Mouse (Mus musculus) bone marrow, adult 2 months (tissue): ENCODE results near the gene Ap2b1. TPM values are rescaled to one million over a fixed set of nuclear protein-coding genes. Genes with fewer than 3 reads are reported as not detected.

ENCODE experiments used
- H3K27ac ChIP-seq: fragments of 200-500 bp; 2 replicates; pipeline ENCODE4 v1.5.1; 2012; ENCODE audit warnings: low read depth, mild to moderate bottlenecking, control low read depth, inconsistent platforms, low read length; ENCODE audit not compliant: control insufficient read depth, poor library complexity, insufficient read depth
- H3K4me1 ChIP-seq: fragments of 200-500 bp; 2 replicates; pipeline ENCODE4 v1.6.1; 2011; ENCODE audit warnings: low read length; ENCODE audit not compliant: control insufficient read depth, insufficient read depth
- H3K4me3 ChIP-seq: fragments of 200-500 bp; replicated peaks from 2 replicates; pipeline ENCODE3; 2011; ENCODE audit warnings: mild to moderate bottlenecking, low read depth, low read length, control low read depth; ENCODE audit not compliant: control insufficient read depth
- CTCF ChIP-seq: fragments of 200-500 bp; IDR thresholded peaks from 2 replicates; pipeline ENCODE4 v1.5.1; 2011; ENCODE audit warnings: low read length, control low read depth; ENCODE audit not compliant: control insufficient read depth, insufficient read depth
- POLR2A ChIP-seq: fragments of 200-500 bp; IDR thresholded peaks from 2 replicates; pipeline ENCODE4 v1.6.1; 2011; ENCODE audit warnings: low read depth, mild to moderate bottlenecking, control low read depth, low read length, borderline replicate concordance; ENCODE audit not compliant: control insufficient read depth
- WGBS: fragments of 180-500 bp; shearing (Covaris S2); methylation state at CpG from one replicate; pipeline ENCODE4 v1.1.7; 2018; 5-methylcytosine and 5-hydroxymethylcytosine counted together
- polyA plus RNA-seq: library from polyadenylated mRNA; stranded (reverse); fragments of >200 nt; gene quantifications from 2 replicates; pipeline ENCODE4 v1.2.4, GENCODE M21; 2011; ENCODE audit warnings: low replicate concordance; ENCODE audit not compliant: missing spikeins, insufficient read depth, insufficient read length

The Ap2b1 gene
- polyA plus RNA-seq, 1 experiment: 59.2 TPM

GRCm38 (mm10) chr11:83279024-83279423 lies 19.8 kb upstream of the Ap2b1 start:
- no peak overlapping the region for H3K4me3 ChIP-seq
- H3K4me1 ChIP-seq: no peaks in the 10 kb centered on the region; the same call in 1 of the 2 replicates
- no peak overlapping the region for H3K27ac ChIP-seq
- WGBS: 86% methylated on average over 4 of the region's 4 CpGs
- no peak for TF ChIP-seq CTCF

- TF ChIP-seq POLR2A: no peak
- no peak for TF ChIP-seq CTCF
- no peaks in the 10 kb centered on the region; the same call in 1 of the 2 replicates for H3K4me1 ChIP-seq
- 76% methylated on average over 6 of the region's 6 CpGs for WGBS
- H3K4me3 ChIP-seq: no peak overlapping the region
- H3K27ac ChIP-seq: no peak overlapping the region
These were observed 19.1 kb upstream of the Ap2b1 start for GRCm38 (mm10) chr11:83279691-83280090.

GRCm38 (mm10) chr11:83282084-83282483 lies 16.7 kb upstream of the Ap2b1 start:
- WGBS: 60% methylated on average over 2 of the region's 2 CpGs
- TF ChIP-seq POLR2A (no peak), CTCF (no peak)
- Histone ChIP-seq H3K4me3 (peak overlapping the region; percentile 16), H3K4me1 (no peaks in the 10 kb centered on the region; the same call in none of the 2 replicates), H3K27ac (no peak overlapping the region)

GRCm38 (mm10) chr11:83285627-83286026 lies 13.2 kb upstream of the Ap2b1 start:
- Histone ChIP-seq H3K4me1 (no peaks in the 10 kb centered on the region; the same call in none of the 2 replicates), H3K27ac (peak overlapping the region; percentile 50; the same call in 1 of the 2 replicates), H3K4me3 (peak overlapping the region; percentile 77)
- 70% methylated on average over 4 of the region's 4 CpGs for WGBS
- TF ChIP-seq POLR2A (no peak), CTCF (no peak)

GRCm38 (mm10) chr11:83286566-83286965 lies 12.3 kb upstream of the Ap2b1 start, which contains the start of gene Slfn14:
TSS of gene Slfn14 (minus strand) at chr11:83286726.
- peak within 1 kb of the TSS; percentile 52; the same call in 1 of the 2 replicates for H3K27ac ChIP-seq
- peak within 1 kb of the TSS; percentile 77 for H3K4me3 ChIP-seq
- H3K4me1 ChIP-seq: no peaks in the 10 kb centered on the region; the same call in none of the 2 replicates
- 59% methylated on average over 1 of the region's 1 CpGs for WGBS
- TF ChIP-seq POLR2A (0 out of 2 replicates have a peak, but pooled peaks have one; percentile 25), CTCF (no peak)

- Histone ChIP-seq H3K27ac (no peak overlapping the region), H3K4me1 (no peaks in the 10 kb centered on the region; the same call in 1 of the 2 replicates), H3K4me3 (no peak overlapping the region)
- 93% methylated on average over 5 of the region's 5 CpGs for WGBS
- TF ChIP-seq POLR2A (no peak), CTCF (no peak)
These were observed 9.8 kb upstream of the Ap2b1 start for GRCm38 (mm10) chr11:83289036-83289435.

- Histone ChIP-seq H3K4me3 (no peak overlapping the region), H3K27ac (no peak overlapping the region), H3K4me1 (no peaks in the 10 kb centered on the region; the same call in 1 of the 2 replicates)
- TF ChIP-seq POLR2A (no peak), CTCF (no peak)
- WGBS: 85% methylated on average over 2 of the region's 2 CpGs
These were observed 9.2 kb upstream of the Ap2b1 start for GRCm38 (mm10) chr11:83289633-83290032.

- Histone ChIP-seq H3K4me3 (peak overlapping the region; percentile 92), H3K4me1 (no peaks in the 10 kb centered on the region; the same call in 1 of the 2 replicates), H3K27ac (peak overlapping the region; percentile 59; the same call in 1 of the 2 replicates)
- WGBS: under 1% methylated on average over 38 of the region's 38 CpGs
- TF ChIP-seq POLR2A (peak; percentile 99), CTCF (0 out of 2 replicates have a peak, but pooled peaks have one; percentile 7)
These were observed 7.2 kb upstream of the Ap2b1 start for GRCm38 (mm10) chr11:83291375-83292250.

- Histone ChIP-seq H3K27ac (no peak overlapping the region), H3K4me3 (peak overlapping the region; percentile 92), H3K4me1 (no peaks in the 10 kb centered on the region)
- TF ChIP-seq POLR2A (no peak), CTCF (no peak)
- 1% methylated on average over 5 of the region's 5 CpGs for WGBS
These were observed 6.6 kb upstream of the Ap2b1 start for GRCm38 (mm10) chr11:83292251-83292587.
